Mouse (Mus musculus) MEL (cell line): ENCODE data around the gene Minos1. TPM values are rescaled to one million over a fixed set of nuclear protein-coding genes. Genes with fewer than 3 reads are reported as not detected.

ENCODE experiments used
- DNase-seq: peaks from one replicate; pipeline ENCODE4 v3.0.0; 2011; ENCODE audit warnings: low read depth, low spot score
- H3K27ac ChIP-seq: 2 replicates; pipeline ENCODE4 v1.5.1; 2012; ENCODE audit warnings: low read depth, mild to moderate bottlenecking, control low read depth, low read length, moderate library complexity; ENCODE audit not compliant: control insufficient read depth
- H3K27me3 ChIP-seq, 2 experiments: fragments of 150-350 bp in 1 of 2; sonication (generic) in 1 of 2; 2 replicates each; pipeline ENCODE4 v1.6.1; 2012; ENCODE audit warnings: low read length in 2 of 2, mild to moderate bottlenecking in 2 of 2, improper control_type of control experiment in 1 of 2, moderate library complexity in 1 of 2; ENCODE audit not compliant: insufficient read depth in 2 of 2, control insufficient read depth in 1 of 2
- H3K36me3 ChIP-seq, 2 experiments: 2 replicates each; pipeline ENCODE4 v1.6.1; 2012 to 2014; ENCODE audit warnings: low read length in 2 of 2, improper control_type of control experiment in 1 of 2, inconsistent platforms in 1 of 2, mild to moderate bottlenecking in 1 of 2; ENCODE audit not compliant: insufficient read depth in 2 of 2, control insufficient read depth in 1 of 2
- H3K4me1 ChIP-seq, 2 experiments: fragments of 150-350 bp in 1 of 2; sonication (generic) in 1 of 2; 2 replicates each; pipeline ENCODE4 v1.6.1; 2012; ENCODE audit warnings: low read length in 2 of 2, improper control_type of control experiment in 1 of 2, mild to moderate bottlenecking in 1 of 2; ENCODE audit not compliant: insufficient read depth in 2 of 2, control insufficient read depth in 1 of 2
- H3K4me3 ChIP-seq, 2 experiments: fragments of 150-350 bp in 1 of 2; sonication (generic) in 1 of 2; 2 replicates each; pipeline ENCODE4 v1.5.1; 2012; ENCODE audit warnings: low read depth in 2 of 2, low read length in 2 of 2, mild to moderate bottlenecking in 2 of 2, moderate library complexity in 2 of 2, control low read depth in 1 of 2, improper control_type of control experiment in 1 of 2; ENCODE audit not compliant: control insufficient read depth in 1 of 2, insufficient read depth in 1 of 2
- H3K79me2 ChIP-seq: 2 replicates; pipeline ENCODE4 v1.6.1; 2012; ENCODE audit warnings: mild to moderate bottlenecking, low read length, moderate library complexity; ENCODE audit not compliant: control insufficient read depth, poor library complexity, insufficient read depth
- H3K9ac ChIP-seq: 2 replicates; pipeline ENCODE4 v1.6.1; 2012; ENCODE audit warnings: low read depth, mild to moderate bottlenecking, control low read depth, low read length, moderate library complexity; ENCODE audit not compliant: control insufficient read depth, poor library complexity, severe bottlenecking
- H3K9me3 ChIP-seq: fragments of 150-350 bp; sonication (generic); replicated peaks from 2 replicates; pipeline ENCODE4 v1.6.1; 2012; ENCODE audit warnings: mild to moderate bottlenecking, low read length, improper control_type of control experiment, moderate library complexity; ENCODE audit not compliant: insufficient read depth
- BHLHE40 ChIP-seq: IDR thresholded peaks from 2 replicates; pipeline ENCODE4 v1.6.1; 2012; ENCODE audit warnings: low read depth, mild to moderate bottlenecking, inconsistent platforms, low read length, improper control_type of control experiment, borderline replicate concordance
- CHD1 ChIP-seq: IDR thresholded peaks from 2 replicates; pipeline ENCODE4 v1.6.1; 2012; ENCODE audit warnings: low read depth, mild to moderate bottlenecking, inconsistent platforms, low read length, improper control_type of control experiment
- CHD2 ChIP-seq: IDR thresholded peaks from 2 replicates; pipeline ENCODE4 v1.6.1; 2011; ENCODE audit warnings: low read length, improper control_type of control experiment
- E2F4 ChIP-seq: IDR thresholded peaks from 2 replicates; pipeline ENCODE4 v1.6.1; 2011; ENCODE audit warnings: low read depth, low read length, improper control_type of control experiment, borderline replicate concordance
- GABPA ChIP-seq: IDR thresholded peaks from 2 replicates; pipeline ENCODE4 v1.6.1; 2012; ENCODE audit warnings: low read depth, mild to moderate bottlenecking, inconsistent platforms, low read length, improper control_type of control experiment, moderate library complexity
- HCFC1 ChIP-seq: IDR thresholded peaks from 2 replicates; pipeline ENCODE4 v1.6.1; 2012; ENCODE audit warnings: low read depth, mild to moderate bottlenecking, inconsistent platforms, low read length, improper control_type of control experiment, moderate library complexity
- KAT2A ChIP-seq: conservative IDR thresholded peaks from 2 replicates; pipeline ENCODE4 v1.6.1; 2012; ENCODE audit warnings: low read depth, low read length, improper control_type of control experiment, inconsistent platforms
- MAX ChIP-seq: IDR thresholded peaks from 2 replicates; pipeline ENCODE4 v1.6.1; 2011; ENCODE audit warnings: low read length, improper control_type of control experiment
- MAZ ChIP-seq: IDR thresholded peaks from 2 replicates; pipeline ENCODE4 v1.6.1; 2012; ENCODE audit warnings: low read depth, mild to moderate bottlenecking, inconsistent platforms, low read length, improper control_type of control experiment
- MEF2A ChIP-seq: IDR thresholded peaks from 2 replicates; pipeline ENCODE4 v1.6.1; 2014; ENCODE audit warnings: low read depth, mild to moderate bottlenecking, inconsistent platforms, low read length, improper control_type of control experiment; ENCODE audit not compliant: poor library complexity, insufficient replicate concordance, severe bottlenecking; ENCODE audit errors: extremely low read depth
- MYC ChIP-seq: IDR thresholded peaks from 2 replicates; pipeline ENCODE4 v1.6.1; 2011; ENCODE audit warnings: low read depth, mild to moderate bottlenecking, low read length, improper control_type of control experiment, moderate library complexity
- NELFE ChIP-seq: IDR thresholded peaks from 2 replicates; pipeline ENCODE4 v1.6.1; 2011; ENCODE audit warnings: low read depth, low read length, improper control_type of control experiment
- POLR2A ChIP-seq, 2 experiments: IDR thresholded peaks; 2 replicates each; pipeline ENCODE4 v1.6.1; 2011 to 2012; ENCODE audit warnings: low read length in 2 of 2, mild to moderate bottlenecking in 2 of 2, control low read depth in 1 of 2, improper control_type of control experiment in 1 of 2, low read depth in 1 of 2, moderate library complexity in 1 of 2; ENCODE audit not compliant: control insufficient read depth in 1 of 2, insufficient read depth in 1 of 2, poor library complexity in 1 of 2
- POLR2AphosphoS5 ChIP-seq: IDR thresholded peaks from 2 replicates; pipeline ENCODE4 v1.6.1; 2012; ENCODE audit warnings: low read depth, borderline replicate concordance, mild to moderate bottlenecking, inconsistent platforms, low read length, moderate library complexity, mixed read lengths
- RCOR1 ChIP-seq: IDR thresholded peaks from 2 replicates; pipeline ENCODE4 v1.6.1; 2012; ENCODE audit warnings: low read depth, mild to moderate bottlenecking, inconsistent platforms, low read length, improper control_type of control experiment
- SIN3A ChIP-seq: IDR thresholded peaks from 2 replicates; pipeline ENCODE4 v1.6.1; 2012; ENCODE audit warnings: low read length, improper control_type of control experiment, inconsistent platforms
- SMC3 ChIP-seq: IDR thresholded peaks from 2 replicates; pipeline ENCODE4 v1.6.1; 2011; ENCODE audit warnings: low read depth, low read length, improper control_type of control experiment
- TAL1 ChIP-seq: IDR thresholded peaks from 2 replicates; pipeline ENCODE4 v1.6.1; 2012; ENCODE audit warnings: mild to moderate bottlenecking, inconsistent platforms, low read length, moderate library complexity, mixed read lengths
- TBP ChIP-seq: IDR thresholded peaks from 2 replicates; pipeline ENCODE4 v1.8.0; 2011; ENCODE audit warnings: low read depth, low read length, improper control_type of control experiment
- TCF12 ChIP-seq: IDR thresholded peaks from 2 replicates; pipeline ENCODE4 v1.6.1; 2014; ENCODE audit warnings: low read depth, mild to moderate bottlenecking, inconsistent platforms, low read length, improper control_type of control experiment, moderate library complexity
- ZMIZ1 ChIP-seq: IDR thresholded peaks from 2 replicates; pipeline ENCODE4 v1.6.1; 2012; ENCODE audit warnings: low read depth, mild to moderate bottlenecking, inconsistent platforms, low read length, improper control_type of control experiment, moderate library complexity
- ZNF384 ChIP-seq: IDR thresholded peaks from 2 replicates; pipeline ENCODE4 v1.6.1; 2012; ENCODE audit warnings: low read depth, mild to moderate bottlenecking, inconsistent platforms, low read length, improper control_type of control experiment
- polyA plus RNA-seq, 2 experiments: library from polyadenylated mRNA; stranded (reverse) in 1 of 2; unstranded in 1 of 2; fragments of >175 nt in 1 of 2; fragments of >200 nt in 1 of 2; gene quantifications; 2 replicates each; pipeline versions ENCODE4 v1.2.1 to v1.2.4; 2012; ENCODE audit warnings: low replicate concordance in 2 of 2, low read depth in 1 of 2; ENCODE audit not compliant: insufficient read length in 2 of 2, insufficient read depth in 1 of 2, missing spikeins in 1 of 2
- total RNA-seq: library from RNA; depleted of rRNA; stranded (reverse); fragments of 300-350 nt; gene quantifications from 2 replicates; pipeline ENCODE4 v1.2.3, GENCODE M21; 2012

Minos1 gene
- total and polyA plus RNA-seq, 3 experiments, result 163 to 401 TPM; not detected in 1

DNA sequence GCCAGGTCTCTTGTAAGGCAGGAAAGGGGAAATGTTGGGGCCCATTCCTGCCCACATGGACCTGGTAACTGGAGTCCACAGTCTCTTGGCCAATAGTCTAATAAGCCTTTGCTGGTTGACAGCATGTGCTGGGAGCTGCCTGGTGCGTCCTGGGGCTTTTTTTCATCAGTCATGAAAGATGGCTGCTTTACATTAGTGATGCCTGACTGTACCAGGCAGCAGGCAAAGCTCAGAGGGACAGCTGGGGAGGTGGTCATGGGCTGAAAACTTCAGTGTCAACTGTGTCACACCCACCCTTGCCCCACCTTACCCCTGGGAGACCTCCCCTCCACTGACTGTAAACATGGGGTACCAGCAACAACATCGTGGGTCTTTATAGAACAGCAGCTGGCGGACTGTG is 75.2 kb downstream of the Minos1 start:
- no peak for DNase-seq
- H3K4me1 ChIP-seq, result no peaks in the 10 kb centered on the region

DNA sequence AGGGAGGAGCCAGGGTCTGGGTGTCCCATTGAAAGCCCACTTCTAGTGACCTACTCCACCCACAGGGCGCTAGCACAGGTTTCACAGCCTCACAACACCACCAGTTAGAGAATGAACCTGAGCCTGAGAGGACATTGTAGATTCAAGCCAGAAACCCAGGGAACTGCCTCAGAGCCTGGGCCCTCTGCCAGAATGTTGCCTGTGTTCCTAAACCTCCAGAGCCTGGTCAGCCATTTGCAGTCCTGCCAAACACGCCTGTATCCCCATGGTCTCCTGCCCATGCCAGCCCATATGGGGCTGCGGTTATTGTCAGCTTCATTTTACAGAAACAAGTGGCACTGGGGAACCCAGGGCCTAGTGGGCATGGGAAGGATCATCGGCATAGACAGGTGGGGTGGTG is 75.6 kb downstream of the Minos1 start:
- Histone ChIP-seq H3K4me1 (no peaks in the 10 kb centered on the region), H3K79me2 (no peaks in the 10 kb centered on the region), H3K36me3 (no peaks in the 10 kb centered on the region), H3K4me3 (no peak overlapping the region), H3K27me3 (no peaks in the 10 kb centered on the region), H3K27ac (no peak overlapping the region), H3K9ac (no peak overlapping the region), H3K9me3 (no peaks in the 10 kb centered on the region)
- TF ChIP-seq MEF2A, result no peak
- no peak for TF ChIP-seq SMC3
- no peak for TF ChIP-seq GABPA
- TF ChIP-seq MAZ, result no peak
- no peak for TF ChIP-seq POLR2A (IDR thresholded peaks at IDR 0.05; ENCODE audit: control insufficient read depth in 1 of 2, insufficient read depth in 1 of 2, low read depth in 1 of 2, low read length in 2 of 2, poor library complexity in 1 of 2)
- TF ChIP-seq MYC, result no peak
- TF ChIP-seq HCFC1, result no peak
- TF ChIP-seq TCF12, result no peak
- TF ChIP-seq KAT2A, result no peak
- TF ChIP-seq TAL1, result no peak
- no peak for TF ChIP-seq POLR2AphosphoS5
- no peak for TF ChIP-seq MAX
- TF ChIP-seq RCOR1, result no peak
- TF ChIP-seq NELFE, result no peak
- TF ChIP-seq TBP, result no peak
- TF ChIP-seq CHD2, result no peak
- no peak for DNase-seq

More for the DNA sequence above, 75.2 kb downstream of the Minos1 start:
- Histone ChIP-seq H3K9ac (no peak overlapping the region), H3K36me3 (no peaks in the 10 kb centered on the region), H3K9me3 (no peaks in the 10 kb centered on the region), H3K27ac (no peak overlapping the region), H3K79me2 (no peaks in the 10 kb centered on the region), H3K27me3 (no peaks in the 10 kb centered on the region), H3K4me3 (no peak overlapping the region)
- no peak for TF ChIP-seq SMC3
- TF ChIP-seq E2F4, result no peak
- no peak for TF ChIP-seq CHD1
- TF ChIP-seq SIN3A, result no peak
- no peak for TF ChIP-seq POLR2AphosphoS5
- TF ChIP-seq BHLHE40, result no peak
- no peak for TF ChIP-seq ZNF384
- TF ChIP-seq ZMIZ1, result no peak
- TF ChIP-seq MAX, result no peak
